Mouse (Mus musculus) liver, embryonic 14.5 days (tissue): ENCODE measurements around the gene Aldh5a1. TPM values are rescaled to one million over a fixed set of nuclear protein-coding genes. Genes with fewer than 3 reads are reported as not detected.

ENCODE experiments used
- ATAC-seq: fragments of 200-750 bp; cut with Nextera tagmentation; 2 replicates; pipeline ENCODE4 v1.8.0; 2017; ENCODE audit warnings: moderate number of reproducible peaks, mild to moderate bottlenecking, moderate library complexity; ENCODE audit not compliant: insufficient read depth
- DNase-seq, 3 experiments: peaks; one replicate each; pipeline ENCODE4 v3.0.0-alpha.2; 2012 to 2013; ENCODE audit warnings: low read depth in 3 of 3, low spot score in 3 of 3
- H3K27ac ChIP-seq: fragments of 300-500 bp; sonication (generic); 2 replicates; pipeline ENCODE4 v1.5.1; 2014; ENCODE audit warnings: moderate library complexity, mild to moderate bottlenecking, control low read depth, inconsistent platforms
- H3K27me3 ChIP-seq: fragments of 300-500 bp; sonication (generic); 2 replicates; pipeline ENCODE4 v1.6.1; 2014; ENCODE audit warnings: mild to moderate bottlenecking, low read length, moderate library complexity; ENCODE audit not compliant: control insufficient read depth, insufficient read depth
- H3K36me3 ChIP-seq: fragments of 300-500 bp; sonication (generic); replicated peaks from 2 replicates; pipeline ENCODE4 v1.6.1; 2014; ENCODE audit warnings: low read depth; ENCODE audit not compliant: control insufficient read depth, insufficient read depth
- H3K4me1 ChIP-seq, 2 experiments: fragments of 200-500 bp in 1 of 2; fragments of 300-500 bp in 1 of 2; sonication (generic) in 1 of 2; replicated peaks; 2 replicates each; pipeline ENCODE4 v1.6.1; 2012 to 2014; ENCODE audit warnings: antibody characterized with exemption in 1 of 2, inconsistent platforms in 1 of 2, low read length in 1 of 2; ENCODE audit not compliant: control insufficient read depth in 2 of 2, insufficient read depth in 2 of 2
- H3K4me2 ChIP-seq: fragments of 300-500 bp; sonication (generic); 2 replicates; pipeline ENCODE4 v1.6.1; 2014; ENCODE audit warnings: low read depth, mild to moderate bottlenecking, control low read depth, moderate library complexity
- H3K4me3 ChIP-seq, 2 experiments: fragments of 200-500 bp in 1 of 2; fragments of 300-500 bp in 1 of 2; sonication (generic) in 1 of 2; 2 replicates each; pipeline ENCODE4 v1.5.1; 2012 to 2014; ENCODE audit warnings: low read depth in 2 of 2, low read length in 2 of 2, mild to moderate bottlenecking in 2 of 2, control low read depth in 1 of 2, inconsistent platforms in 1 of 2, moderate library complexity in 1 of 2; ENCODE audit not compliant: insufficient read depth in 1 of 2
- H3K9ac ChIP-seq: fragments of 300-500 bp; sonication (generic); replicated peaks from 2 replicates; pipeline ENCODE4 v1.6.1; 2014; ENCODE audit warnings: mild to moderate bottlenecking, control low read depth, moderate library complexity
- H3K9me3 ChIP-seq: fragments of 300-500 bp; sonication (generic); 2 replicates; pipeline ENCODE4 v1.6.1; 2016; ENCODE audit warnings: low read length, mixed read lengths; ENCODE audit not compliant: control insufficient read depth
- CTCF ChIP-seq: IDR thresholded peaks from 2 replicates; pipeline ENCODE4 v1.5.1; 2016; ENCODE audit warnings: antibody characterized with exemption, low read depth, control low read depth
- EP300 ChIP-seq: IDR thresholded peaks from 2 replicates; pipeline ENCODE4 v1.6.1; 2016; ENCODE audit warnings: antibody characterized with exemption, low read depth
- WGBS: fragments of 180-500 bp; shearing (Covaris S2); extraction: QIAGEN DNeasy Blood & Tissue Kit; methylation state at CpG from one replicate; pipeline ENCODE4 v1.1.7; 2014; ENCODE audit not compliant: insufficient replicate concordance; 5-methylcytosine and 5-hydroxymethylcytosine counted together
- polyA plus RNA-seq, 2 experiments: library from polyadenylated mRNA; depleted of rRNA in 1 of 2; stranded (reverse) in 1 of 2; unstranded in 1 of 2; fragments of >200 nt; fragmentation: Nextera tagmentation in 1 of 2; extraction: Ambion mirVana in 1 of 2; gene quantifications; 2 replicates each; pipeline versions ENCODE4 v1.2.1 to v1.2.3; 2012 to 2014

Gene Aldh5a1
- polyA plus RNA-seq, 2 experiments, result 2.1 to 3.1 TPM

DNA sequence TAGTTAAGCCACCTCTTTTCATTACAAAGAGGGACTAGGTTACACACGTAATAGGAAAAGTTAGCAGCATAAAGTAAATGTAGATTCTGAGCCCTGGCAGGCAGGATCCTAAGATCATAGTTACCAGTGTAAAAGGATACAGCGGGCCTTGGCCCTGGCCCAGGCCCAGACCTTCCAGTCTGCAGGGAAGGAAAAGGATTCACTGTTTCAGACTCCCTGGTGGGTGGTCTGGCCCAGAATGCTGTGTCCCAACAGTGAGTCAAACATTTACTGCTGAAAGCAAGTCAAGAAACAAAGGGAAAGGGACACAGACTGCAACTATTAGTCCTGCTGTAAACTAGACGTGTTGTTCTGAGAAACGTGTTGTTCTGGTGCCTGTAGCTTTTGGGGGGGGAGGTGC is 8.1 kb upstream of the Aldh5a1 start:
- TF ChIP-seq EP300 (no peak), CTCF (no peak)
- DNase-seq, result no peak
- H3K9ac ChIP-seq, result no peak overlapping the region
- no peak for ATAC-seq
- 38% methylated on average over 4 of the region's 4 CpGs for WGBS
- no peaks in the 10 kb centered on the region for H3K36me3 ChIP-seq
- no peaks in the 10 kb centered on the region for H3K9me3 ChIP-seq
- peaks cover 0 to 8% of the 10 kb centered on the region in 2 experiments; a peak in 2 of 4 replicates for H3K4me1 ChIP-seq
- no peaks in the 10 kb centered on the region for H3K27me3 ChIP-seq
- no peak overlapping the region for H3K4me3 ChIP-seq
- H3K27ac ChIP-seq, result no peak overlapping the region
- no peak overlapping the region for H3K4me2 ChIP-seq

DNA sequence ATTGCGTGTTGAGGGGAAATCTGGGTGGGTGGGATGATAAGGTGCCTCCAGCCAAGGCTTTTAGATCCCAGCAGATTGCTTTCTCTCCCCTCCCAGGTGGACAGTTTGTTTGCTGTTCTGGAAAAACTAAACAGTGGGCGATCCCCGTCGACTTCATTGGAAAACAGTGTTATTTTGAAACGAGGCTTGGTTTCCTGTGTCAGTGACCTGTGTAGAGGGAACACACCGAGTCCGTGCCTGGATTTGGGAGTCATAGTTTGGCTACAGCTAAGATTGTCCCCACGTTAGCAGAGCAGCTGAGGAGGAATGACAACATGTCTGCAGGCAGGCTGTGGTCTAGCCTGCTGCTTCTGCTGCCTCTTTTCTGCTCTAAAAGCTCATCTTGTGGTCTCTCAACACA is 5.8 kb upstream of the Aldh5a1 start:
- no peak overlapping the region for H3K27ac ChIP-seq
- peaks cover 0 to 4% of the 10 kb centered on the region in 2 experiments; a peak in 1 of 4 replicates for H3K4me1 ChIP-seq
- peak overlapping the region; percentile 24 for H3K4me2 ChIP-seq
- H3K4me3 ChIP-seq, result peak overlapping the region in 1 of 2 experiments; percentile 21; a peak in 1 of 4 replicates
- ATAC-seq, result no peak
- WGBS, result 39% methylated on average over 8 of the region's 8 CpGs
- no peaks in the 10 kb centered on the region for H3K36me3 ChIP-seq
- H3K27me3 ChIP-seq, result peaks cover 10% of the 10 kb centered on the region
- H3K9me3 ChIP-seq, result no peaks in the 10 kb centered on the region
- DNase-seq, result no peak
- TF ChIP-seq CTCF (no peak), EP300 (no peak)
- H3K9ac ChIP-seq, result no peak overlapping the region

DNA sequence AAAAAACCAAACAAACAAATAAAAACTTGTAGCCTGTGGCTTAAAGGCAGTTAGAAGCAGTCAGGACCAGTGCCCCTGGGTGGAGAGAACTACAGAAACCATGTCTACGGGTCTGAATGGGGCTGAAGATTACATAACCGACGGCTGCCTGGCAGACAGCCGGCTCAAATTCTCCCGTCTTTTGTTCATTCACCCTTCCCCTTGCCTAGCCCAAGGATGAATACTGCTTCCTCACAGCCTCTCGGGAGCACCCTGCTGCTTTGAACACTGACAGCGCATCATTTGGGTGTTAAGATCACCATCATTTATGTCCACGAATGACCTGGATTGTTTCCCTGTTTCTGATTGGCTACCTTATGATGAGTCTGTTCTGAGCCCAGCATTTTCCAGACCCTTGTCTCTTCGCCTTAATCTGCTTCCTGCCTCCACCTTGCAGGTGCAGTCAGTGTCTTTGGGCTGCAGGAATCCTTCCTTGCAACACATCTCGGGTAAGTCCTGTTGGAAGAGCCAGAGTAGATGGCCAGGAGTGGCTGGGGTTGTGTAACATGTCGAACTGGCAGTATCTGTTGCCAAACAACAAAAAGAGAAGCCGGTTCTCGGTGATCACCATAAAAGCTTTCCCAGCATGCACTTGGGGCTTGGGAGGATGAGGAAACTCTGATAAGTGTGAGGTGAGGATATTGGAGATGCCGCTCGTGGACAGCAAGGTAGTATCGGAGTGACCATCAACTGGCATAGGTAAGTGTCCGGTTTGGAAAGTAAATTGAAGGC is 5.2 kb upstream of the Aldh5a1 start, which contains the start of gene Gpld1:
TSS of gene Gpld1 (plus strand) at position 641 of the 771 bp plus-strand sequence.
- Histone ChIP-seq H3K4me3 (peak within 1 kb of the TSS in 1 of 2 experiments; percentile 21; a peak in 1 of 4 replicates), H3K4me2 (peak within 1 kb of the TSS; percentile 24), H3K4me1 (peaks cover 0 to 4% of the 10 kb centered on the region in 2 experiments; a peak in 1 of 4 replicates), H3K27me3 (peaks cover 16% of the 10 kb centered on the region), H3K9me3 (no peaks in the 10 kb centered on the region), H3K27ac (no peak within 1 kb of the TSS), H3K36me3 (no peaks in the 10 kb centered on the region), H3K9ac (no peak within 1 kb of the TSS)
- peak; percentile 39; the same call in 1 of the 2 replicates for ATAC-seq
- no peak for DNase-seq
- 50% methylated on average over 17 of the region's 17 CpGs for WGBS
- TF ChIP-seq CTCF (no peak), EP300 (no peak)

DNA sequence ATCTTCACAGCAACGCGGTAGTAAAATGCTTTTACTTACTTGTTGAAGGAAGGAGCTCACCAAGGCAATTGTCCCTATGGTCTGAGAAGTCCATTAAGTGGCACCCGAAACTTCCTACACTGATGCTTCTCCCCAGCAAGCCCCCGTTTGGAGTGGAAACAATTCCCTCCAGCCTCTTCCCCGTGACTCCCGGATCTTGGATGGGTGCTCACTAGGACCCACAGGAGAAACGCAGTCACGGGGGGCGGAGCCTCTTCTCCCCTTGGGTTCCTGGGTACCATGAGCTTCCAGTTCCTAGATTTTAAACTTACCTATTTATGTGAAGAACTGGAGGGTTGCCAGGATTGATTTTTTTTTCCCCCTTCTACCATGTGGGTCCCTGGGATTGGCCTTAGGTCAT is 2.0 kb upstream of the Aldh5a1 start:
- Histone ChIP-seq H3K27ac (no peak overlapping the region), H3K4me2 (no peak overlapping the region), H3K27me3 (peaks cover 35% of the 10 kb centered on the region), H3K9ac (no peak overlapping the region), H3K36me3 (no peaks in the 10 kb centered on the region), H3K4me1 (peaks cover 0 to 4% of the 10 kb centered on the region in 2 experiments; a peak in 1 of 4 replicates), H3K4me3 (no peak overlapping the region), H3K9me3 (no peaks in the 10 kb centered on the region)
- WGBS, result 65% methylated on average over 9 of the region's 9 CpGs
- DNase-seq, result no peak
- TF ChIP-seq EP300, result no peak
- TF ChIP-seq CTCF, result no peak
- ATAC-seq, result no peak

DNA sequence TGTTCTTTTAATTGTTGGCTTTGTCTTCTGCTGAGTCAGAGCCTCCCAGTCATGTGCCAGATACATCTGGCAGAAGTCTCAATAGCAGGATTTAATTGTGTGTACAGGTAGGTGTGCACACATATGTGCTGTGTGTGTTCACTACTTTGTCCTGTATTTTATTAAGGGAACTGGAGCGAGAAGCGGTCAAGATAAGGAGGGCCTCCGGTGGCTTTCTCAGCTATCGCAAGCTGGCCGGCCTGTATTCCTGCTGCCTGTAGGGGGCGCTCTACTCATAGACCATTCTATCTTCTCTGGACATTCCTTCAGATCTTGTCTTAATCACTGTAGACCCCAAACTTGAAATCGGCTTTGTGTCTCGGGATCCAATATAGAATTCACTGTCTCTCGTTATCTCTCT is 1.2 kb upstream of the Aldh5a1 start:
- Histone ChIP-seq H3K36me3 (no peaks in the 10 kb centered on the region), H3K27me3 (peaks cover 35% of the 10 kb centered on the region), H3K9ac (no peak overlapping the region), H3K4me3 (no peak overlapping the region), H3K4me1 (peaks cover 0 to 4% of the 10 kb centered on the region in 2 experiments; a peak in 1 of 4 replicates), H3K9me3 (no peaks in the 10 kb centered on the region), H3K4me2 (no peak overlapping the region), H3K27ac (no peak overlapping the region)
- DNase-seq (peak; percentile 39 to 43 (median 42)), ATAC-seq (no peak)
- 6% methylated on average over 9 of the region's 9 CpGs for WGBS
- TF ChIP-seq CTCF (peak; percentile 80), EP300 (no peak)
